Mouse (Mus musculus) ES-E14 (cell line): ENCODE results near the gene Hap1.

Experiments used
- HCFC1 ChIP-seq: IDR thresholded peaks from 2 replicates; pipeline ENCODE4 v1.6.1; 2012; ENCODE audit warnings: low read length, inconsistent platforms, borderline replicate concordance; ENCODE audit not compliant: insufficient read depth
- ZC3H11A ChIP-seq: IDR thresholded peaks from 2 replicates; pipeline ENCODE4 v1.6.1; 2012; ENCODE audit warnings: low read depth, mild to moderate bottlenecking, inconsistent platforms, low read length, borderline replicate concordance
- ZNF384 ChIP-seq: IDR thresholded peaks from 2 replicates; pipeline ENCODE4 v1.6.1; 2012; ENCODE audit warnings: low read depth, low read length, inconsistent platforms

- TF ChIP-seq HCFC1 (no peak), ZNF384 (no peak), ZC3H11A (no peak)
These were observed 16.1 kb upstream of the Hap1 start for GRCm38 (mm10) chr11:100371981-100372558.
